Mouse (Mus musculus) liver, embryonic 14.5 days (tissue): Measurements from ENCODE around the gene Ak2. TPM values are rescaled to one million over a fixed set of nuclear protein-coding genes. Genes with fewer than 3 reads are reported as not detected.

ENCODE experiments used
- ATAC-seq: fragments of 200-750 bp; cut with Nextera tagmentation; 2 replicates; pipeline ENCODE4 v1.8.0; 2017; ENCODE audit warnings: moderate number of reproducible peaks, mild to moderate bottlenecking, moderate library complexity; ENCODE audit not compliant: insufficient read depth
- DNase-seq, 3 experiments: peaks; one replicate each; pipeline ENCODE4 v3.0.0-alpha.2; 2012 to 2013; ENCODE audit warnings: low read depth in 3 of 3, low spot score in 3 of 3
- H3K27ac ChIP-seq: fragments of 300-500 bp; sonication (generic); 2 replicates; pipeline ENCODE4 v1.5.1; 2014; ENCODE audit warnings: moderate library complexity, mild to moderate bottlenecking, control low read depth, inconsistent platforms
- H3K27me3 ChIP-seq: fragments of 300-500 bp; sonication (generic); 2 replicates; pipeline ENCODE4 v1.6.1; 2014; ENCODE audit warnings: mild to moderate bottlenecking, low read length, moderate library complexity; ENCODE audit not compliant: control insufficient read depth, insufficient read depth
- H3K36me3 ChIP-seq: fragments of 300-500 bp; sonication (generic); replicated peaks from 2 replicates; pipeline ENCODE4 v1.6.1; 2014; ENCODE audit warnings: low read depth; ENCODE audit not compliant: control insufficient read depth, insufficient read depth
- H3K4me1 ChIP-seq, 2 experiments: fragments of 200-500 bp in 1 of 2; fragments of 300-500 bp in 1 of 2; sonication (generic) in 1 of 2; replicated peaks; 2 replicates each; pipeline ENCODE4 v1.6.1; 2012 to 2014; ENCODE audit warnings: antibody characterized with exemption in 1 of 2, inconsistent platforms in 1 of 2, low read length in 1 of 2; ENCODE audit not compliant: control insufficient read depth in 2 of 2, insufficient read depth in 2 of 2
- H3K4me2 ChIP-seq: fragments of 300-500 bp; sonication (generic); 2 replicates; pipeline ENCODE4 v1.6.1; 2014; ENCODE audit warnings: low read depth, mild to moderate bottlenecking, control low read depth, moderate library complexity
- H3K4me3 ChIP-seq, 2 experiments: fragments of 200-500 bp in 1 of 2; fragments of 300-500 bp in 1 of 2; sonication (generic) in 1 of 2; 2 replicates each; pipeline ENCODE4 v1.5.1; 2012 to 2014; ENCODE audit warnings: low read depth in 2 of 2, low read length in 2 of 2, mild to moderate bottlenecking in 2 of 2, control low read depth in 1 of 2, inconsistent platforms in 1 of 2, moderate library complexity in 1 of 2; ENCODE audit not compliant: insufficient read depth in 1 of 2
- H3K9ac ChIP-seq: fragments of 300-500 bp; sonication (generic); replicated peaks from 2 replicates; pipeline ENCODE4 v1.6.1; 2014; ENCODE audit warnings: mild to moderate bottlenecking, control low read depth, moderate library complexity
- H3K9me3 ChIP-seq: fragments of 300-500 bp; sonication (generic); 2 replicates; pipeline ENCODE4 v1.6.1; 2016; ENCODE audit warnings: low read length, mixed read lengths; ENCODE audit not compliant: control insufficient read depth
- CTCF ChIP-seq: IDR thresholded peaks from 2 replicates; pipeline ENCODE4 v1.5.1; 2016; ENCODE audit warnings: antibody characterized with exemption, low read depth, control low read depth
- EP300 ChIP-seq: IDR thresholded peaks from 2 replicates; pipeline ENCODE4 v1.6.1; 2016; ENCODE audit warnings: antibody characterized with exemption, low read depth
- WGBS: fragments of 180-500 bp; shearing (Covaris S2); extraction: QIAGEN DNeasy Blood & Tissue Kit; methylation state at CpG from one replicate; pipeline ENCODE4 v1.1.7; 2014; ENCODE audit not compliant: insufficient replicate concordance; 5-methylcytosine and 5-hydroxymethylcytosine counted together
- polyA plus RNA-seq, 2 experiments: library from polyadenylated mRNA; depleted of rRNA in 1 of 2; stranded (reverse) in 1 of 2; unstranded in 1 of 2; fragments of >200 nt; fragmentation: Nextera tagmentation in 1 of 2; extraction: Ambion mirVana in 1 of 2; gene quantifications; 2 replicates each; pipeline versions ENCODE4 v1.2.1 to v1.2.3; 2012 to 2014

Gene Ak2
- polyA plus RNA-seq, 2 experiments = 68.3 to 94.0 TPM

DNA sequence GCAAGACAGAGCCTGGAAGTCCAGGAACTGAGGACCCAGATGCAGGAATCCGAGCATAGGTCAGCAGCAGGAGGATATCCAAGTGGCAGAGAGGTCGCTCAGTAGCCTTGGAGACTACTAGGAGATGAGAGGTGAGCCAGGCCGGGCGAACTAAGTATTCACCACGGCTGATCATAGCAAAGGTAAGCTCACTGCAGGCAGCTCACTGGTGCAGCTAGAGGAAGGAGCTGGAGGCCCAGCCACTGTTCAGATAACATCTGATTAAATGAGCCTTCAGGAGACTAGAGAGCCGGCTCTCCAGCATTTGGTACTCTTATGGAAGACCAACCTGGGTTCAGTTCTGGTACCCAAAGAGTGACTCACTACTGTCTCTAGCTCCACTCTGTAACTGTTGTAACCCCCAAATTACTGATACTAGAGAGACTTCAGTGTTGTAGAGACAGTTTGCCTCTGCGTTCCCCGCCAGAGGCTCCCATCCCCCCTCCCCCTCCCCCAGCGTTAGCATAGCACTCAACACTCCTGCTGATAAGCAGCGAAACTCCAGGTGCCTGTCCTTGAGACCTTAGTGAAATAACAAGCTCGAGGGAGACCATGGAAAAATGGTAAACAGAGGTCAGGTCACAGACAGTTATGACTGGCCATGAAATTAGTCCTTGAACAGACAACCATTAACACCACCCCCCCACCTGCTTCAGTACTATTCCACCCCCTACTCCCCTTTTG, 59.9 kb downstream of the Ak2 start:
- Histone ChIP-seq H3K27ac (no peak overlapping the region; the same call in 1 of the 2 replicates), H3K9me3 (no peaks in the 10 kb centered on the region), H3K36me3 (no peaks in the 10 kb centered on the region), H3K9ac (0 out of 2 replicates have a peak overlapping the region, but pooled peaks have one; percentile 2), H3K4me3 (peak overlapping the region; percentile 2 to 18; a peak in 1 of 4 replicates), H3K4me2 (peak overlapping the region; percentile 45), H3K4me1 (peaks cover 42 to 43% of the 10 kb centered on the region in 2 experiments), H3K27me3 (peaks cover 40% of the 10 kb centered on the region)
- 8% methylated on average over 11 of the region's 11 CpGs for WGBS
- DNase-seq = no peak
- no peak for TF ChIP-seq CTCF
- TF ChIP-seq EP300 = no peak
- ATAC-seq = peak; percentile 53; the same call in 1 of the 2 replicates

GRCm38 (mm10) chr4:129054757-129055156, 63.0 kb downstream of the Ak2 start:
- H3K27ac ChIP-seq = no peak overlapping the region
- 77% methylated on average over 12 of the region's 12 CpGs for WGBS

DNA sequence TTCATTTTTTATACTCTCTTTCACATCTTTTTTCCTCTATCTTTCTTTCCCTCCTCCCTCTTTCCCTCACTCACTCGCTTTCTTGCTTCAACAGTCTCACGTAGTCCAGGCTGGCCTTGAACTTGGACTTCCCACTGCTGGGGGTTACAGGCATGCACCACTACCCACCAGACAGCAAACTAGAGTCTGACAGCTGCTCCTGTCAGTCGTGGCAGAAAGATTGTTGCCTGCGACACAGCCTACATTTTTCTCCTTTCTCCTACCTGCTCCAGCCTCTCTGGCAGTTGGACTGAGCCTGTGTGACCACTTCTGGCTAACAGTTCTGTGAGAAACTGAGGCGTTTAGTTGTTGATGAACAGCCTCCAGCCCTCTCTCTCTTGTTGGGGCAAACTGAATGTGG, 63.8 kb downstream of the Ak2 start:
- no peak for ATAC-seq
- no peak for TF ChIP-seq EP300
- Histone ChIP-seq H3K4me2 (no peak overlapping the region), H3K27me3 (peaks cover 2% of the 10 kb centered on the region), H3K9me3 (no peaks in the 10 kb centered on the region), H3K36me3 (no peaks in the 10 kb centered on the region), H3K4me3 (no peak overlapping the region), H3K4me1 (peaks cover 26 to 34% of the 10 kb centered on the region in 2 experiments), H3K9ac (no peak overlapping the region), H3K27ac (no peak overlapping the region)
- 68% methylated on average over 5 of the region's 5 CpGs for WGBS
- DNase-seq = no peak

More at GRCm38 (mm10) chr4:129054757-129055156, 63.0 kb downstream of the Ak2 start:
- no peak for ATAC-seq
- H3K9ac ChIP-seq = no peak overlapping the region
- TF ChIP-seq CTCF (no peak), EP300 (no peak)
- H3K4me3 ChIP-seq = no peak overlapping the region
- no peak overlapping the region for H3K4me2 ChIP-seq
- DNase-seq = no peak
- H3K27me3 ChIP-seq = peaks cover 10% of the 10 kb centered on the region
- peaks cover 31 to 39% of the 10 kb centered on the region in 2 experiments for H3K4me1 ChIP-seq
- no peaks in the 10 kb centered on the region for H3K36me3 ChIP-seq
- no peaks in the 10 kb centered on the region for H3K9me3 ChIP-seq

GRCm38 (mm10) chr4:129057533-129058206, 65.9 kb downstream of the Ak2 start:
- Histone ChIP-seq H3K36me3 (no peaks in the 10 kb centered on the region), H3K9ac (peak overlapping the region; percentile 79), H3K4me1 (peaks cover 18 to 27% of the 10 kb centered on the region in 2 experiments), H3K4me2 (peak overlapping the region; percentile 97), H3K9me3 (no peaks in the 10 kb centered on the region), H3K27me3 (no peaks in the 10 kb centered on the region), H3K4me3 (peak overlapping the region; percentile 80 to 85), H3K27ac (peak overlapping the region; percentile 72)
- DNase-seq (peak; percentile 87 to 93 (median 89)), ATAC-seq (peak; percentile 96)
- WGBS = 2% methylated on average over 43 of the region's 44 CpGs
- TF ChIP-seq CTCF (no peak), EP300 (no peak)
